Mouse (Mus musculus) liver, embryonic 12.5 days (tissue): ENCODE measurements around the gene Fkbp2. TPM values are rescaled to one million over a fixed set of nuclear protein-coding genes. Genes with fewer than 3 reads are reported as not detected.

Source experiments
- ATAC-seq: fragments of 200-750 bp; cut with Nextera tagmentation; 2 replicates; pipeline ENCODE4 v1.8.0; 2017; ENCODE audit warnings: moderate number of reproducible peaks, mild to moderate bottlenecking, moderate library complexity
- H3K27ac ChIP-seq: fragments of 300-500 bp; sonication (generic); 2 replicates; pipeline ENCODE4 v1.5.1; 2016; ENCODE audit warnings: mild to moderate bottlenecking
- H3K27me3 ChIP-seq: fragments of 300-500 bp; sonication (generic); replicated peaks from 2 replicates; pipeline ENCODE4 v1.6.1; 2016; ENCODE audit warnings: mild to moderate bottlenecking, moderate library complexity
- H3K36me3 ChIP-seq: fragments of 300-500 bp; sonication (generic); 2 replicates; pipeline ENCODE4 v1.6.1; 2016; ENCODE audit warnings: mild to moderate bottlenecking, moderate library complexity
- H3K4me1 ChIP-seq: fragments of 300-500 bp; sonication (generic); 2 replicates; pipeline ENCODE4 v1.6.1; 2016
- H3K4me2 ChIP-seq: fragments of 300-500 bp; sonication (generic); 2 replicates; pipeline ENCODE4 v1.6.1; 2016; ENCODE audit warnings: mild to moderate bottlenecking, moderate library complexity
- H3K4me3 ChIP-seq: fragments of 300-500 bp; sonication (generic); 2 replicates; pipeline ENCODE4 v1.5.1; 2016; ENCODE audit warnings: mild to moderate bottlenecking, moderate library complexity
- H3K9ac ChIP-seq: fragments of 300-500 bp; sonication (generic); 2 replicates; pipeline ENCODE4 v1.6.1; 2016; ENCODE audit warnings: mild to moderate bottlenecking, moderate library complexity
- H3K9me3 ChIP-seq: fragments of 300-500 bp; sonication (generic); replicated peaks from 2 replicates; pipeline ENCODE4 v1.6.1; 2016; ENCODE audit warnings: mild to moderate bottlenecking, moderate library complexity
- WGBS: fragments of 180-500 bp; shearing (Covaris S2); methylation state at CpG from one replicate; pipeline ENCODE4 v1.1.7; 2016; ENCODE audit not compliant: insufficient replicate concordance; 5-methylcytosine and 5-hydroxymethylcytosine counted together
- polyA plus RNA-seq: library from polyadenylated mRNA; unstranded; fragments of >200 nt; fragmentation: Nextera tagmentation; extraction: Ambion mirVana; gene quantifications from 2 replicates; pipeline ENCODE4 v1.2.1, GENCODE M21; 2016

Fkbp2 gene
- polyA plus RNA-seq, 1 experiment from 2014 or later, result 91.7 TPM

- peaks cover 78% of the 10 kb centered on the region for H3K4me1 ChIP-seq
- ATAC-seq, result no peak
- H3K4me2 ChIP-seq, result peak overlapping the region; percentile 98
- H3K27ac ChIP-seq, result peak overlapping the region; percentile 94
- no peaks in the 10 kb centered on the region for H3K27me3 ChIP-seq
- peaks cover 39% of the 10 kb centered on the region for H3K36me3 ChIP-seq
- H3K4me3 ChIP-seq, result peak overlapping the region; percentile 82
- WGBS, result 79% methylated on average over 13 of the region's 13 CpGs
- H3K9me3 ChIP-seq, result no peaks in the 10 kb centered on the region
- peak overlapping the region; percentile 89 for H3K9ac ChIP-seq
Measured at GRCm38 (mm10) chr19:6977759-6978638, 2.3 kb downstream of the Fkbp2 start.

GRCm38 (mm10) chr19:6975537-6976521 is 4.5 kb downstream of the Fkbp2 start, which contains the start of gene Plcb3:
TSS of gene Plcb3 (minus strand) at chr19:6976470.
- H3K4me3 ChIP-seq, result peak within 1 kb of the TSS; percentile 75
- no peak for ATAC-seq
- H3K36me3 ChIP-seq, result peaks cover 28% of the 10 kb centered on the region
- H3K9me3 ChIP-seq, result no peaks in the 10 kb centered on the region
- peak within 1 kb of the TSS; percentile 94 for H3K27ac ChIP-seq
- H3K9ac ChIP-seq, result peak within 1 kb of the TSS; percentile 82
- no peaks in the 10 kb centered on the region for H3K27me3 ChIP-seq
- 1% methylated on average over 16 of the region's 16 CpGs for WGBS
- H3K4me2 ChIP-seq, result peak within 1 kb of the TSS; percentile 91
- H3K4me1 ChIP-seq, result peaks cover 82% of the 10 kb centered on the region

- H3K27me3 ChIP-seq, result no peaks in the 10 kb centered on the region
- peak; percentile 74 for ATAC-seq
- H3K4me2 ChIP-seq, result peak within 1 kb of the TSS; percentile 91
- H3K4me3 ChIP-seq, result peak within 1 kb of the TSS; percentile 75
- peak within 1 kb of the TSS; percentile 82 for H3K9ac ChIP-seq
- H3K4me1 ChIP-seq, result peaks cover 92% of the 10 kb centered on the region
- peak within 1 kb of the TSS; percentile 88 for H3K27ac ChIP-seq
- H3K36me3 ChIP-seq, result peaks cover 28% of the 10 kb centered on the region
- H3K9me3 ChIP-seq, result no peaks in the 10 kb centered on the region
- under 1% methylated on average over 66 of the region's 84 CpGs for WGBS
Measured at GRCm38 (mm10) chr19:6974211-6975205, 5.8 kb downstream of the Fkbp2 start, which contains the start of gene Ppp1r14b. TSS of gene Ppp1r14b (plus strand) at chr19:6974968.

GRCm38 (mm10) chr19:6973581-6974190 is 6.6 kb downstream of the Fkbp2 start:
- Histone ChIP-seq H3K4me1 (peaks cover 92% of the 10 kb centered on the region), H3K36me3 (peaks cover 25% of the 10 kb centered on the region), H3K27me3 (no peaks in the 10 kb centered on the region), H3K27ac (peak overlapping the region; percentile 88), H3K9ac (peak overlapping the region; percentile 82), H3K9me3 (no peaks in the 10 kb centered on the region), H3K4me2 (peak overlapping the region; percentile 91), H3K4me3 (peak overlapping the region; percentile 75)
- no peak for ATAC-seq
- 30% methylated on average over 11 of the region's 12 CpGs for WGBS

- Histone ChIP-seq H3K27me3 (peaks cover 8% of the 10 kb centered on the region; the same call in 1 of the 2 replicates), H3K4me2 (no peak overlapping the region), H3K36me3 (peaks cover 12% of the 10 kb centered on the region), H3K9me3 (no peaks in the 10 kb centered on the region), H3K27ac (peak overlapping the region; percentile 46; the same call in 1 of the 2 replicates), H3K4me3 (no peak overlapping the region), H3K9ac (no peak overlapping the region), H3K4me1 (peaks cover 89% of the 10 kb centered on the region)
- 75% methylated on average over 13 of the region's 13 CpGs for WGBS
- no peak for ATAC-seq
Measured at GRCm38 (mm10) chr19:6972247-6972917, 7.9 kb downstream of the Fkbp2 start.

GRCm38 (mm10) chr19:6971644-6972043 is 8.7 kb downstream of the Fkbp2 start:
- H3K4me3 ChIP-seq, result no peak overlapping the region
- H3K9me3 ChIP-seq, result no peaks in the 10 kb centered on the region
- H3K27ac ChIP-seq, result 0 out of 2 replicates have a peak overlapping the region, but pooled peaks have one; percentile 46
- H3K4me1 ChIP-seq, result peaks cover 82% of the 10 kb centered on the region
- WGBS, result 51% methylated on average over 6 of the region's 6 CpGs
- peaks cover 6% of the 10 kb centered on the region for H3K36me3 ChIP-seq
- no peak overlapping the region for H3K4me2 ChIP-seq
- H3K9ac ChIP-seq, result no peak overlapping the region
- no peak for ATAC-seq
- H3K27me3 ChIP-seq, result peaks cover 8% of the 10 kb centered on the region; the same call in 1 of the 2 replicates

GRCm38 (mm10) chr19:6970460-6971085 is 9.7 kb downstream of the Fkbp2 start:
- peak overlapping the region; percentile 79 for H3K9ac ChIP-seq
- WGBS, result 21% methylated on average over 11 of the region's 11 CpGs
- H3K4me2 ChIP-seq, result peak overlapping the region; percentile 96
- H3K27ac ChIP-seq, result peak overlapping the region; percentile 46; the same call in 1 of the 2 replicates
- ATAC-seq, result no peak
- H3K4me1 ChIP-seq, result peaks cover 72% of the 10 kb centered on the region
- no peaks in the 10 kb centered on the region for H3K9me3 ChIP-seq
- H3K36me3 ChIP-seq, result peaks cover 11% of the 10 kb centered on the region; the same call in 1 of the 2 replicates
- peak overlapping the region; percentile 67 for H3K4me3 ChIP-seq
- peaks cover 8% of the 10 kb centered on the region; the same call in 1 of the 2 replicates for H3K27me3 ChIP-seq

- peak; percentile 77 for ATAC-seq
- no peaks in the 10 kb centered on the region for H3K9me3 ChIP-seq
- WGBS, result 1% methylated on average over 55 of the region's 55 CpGs
- 0 out of 2 replicates have a peak overlapping the region, but pooled peaks have one; percentile 41 for H3K27ac ChIP-seq
- peaks cover 67% of the 10 kb centered on the region for H3K4me1 ChIP-seq
- H3K36me3 ChIP-seq, result peaks cover 18% of the 10 kb centered on the region
- peak overlapping the region; percentile 96 for H3K4me2 ChIP-seq
- peak overlapping the region; percentile 79 for H3K9ac ChIP-seq
- peak overlapping the region; percentile 67 for H3K4me3 ChIP-seq
- H3K27me3 ChIP-seq, result peaks cover 8% of the 10 kb centered on the region; the same call in 1 of the 2 replicates
Measured at GRCm38 (mm10) chr19:6969665-6970381, 10.5 kb downstream of the Fkbp2 start.

- Histone ChIP-seq H3K4me3 (peak overlapping the region; percentile 67), H3K4me2 (peak overlapping the region; percentile 96), H3K27me3 (peaks cover 8% of the 10 kb centered on the region; the same call in 1 of the 2 replicates), H3K9me3 (no peaks in the 10 kb centered on the region), H3K27ac (0 out of 2 replicates have a peak overlapping the region, but pooled peaks have one; percentile 41), H3K9ac (peak overlapping the region; percentile 79), H3K36me3 (peaks cover 23% of the 10 kb centered on the region), H3K4me1 (peaks cover 62% of the 10 kb centered on the region)
- under 1% methylated on average over 17 of the region's 20 CpGs for WGBS
- no peak for ATAC-seq
Measured at GRCm38 (mm10) chr19:6969291-6969664, 11.0 kb downstream of the Fkbp2 start.
